Mouse (Mus musculus): ENCODE measurements around the gene Idh3g. TPM values are rescaled to one million over a fixed set of nuclear protein-coding genes. Genes with fewer than 3 reads are reported as not detected.
"Not testable (repeated sequence)": the region's sequence is repeated elsewhere in the genome, so short reads cannot be mapped to it uniquely, and the experiment has no call there.

Gene Idh3g
- polyA plus RNA-seq, 1 experiment from 2014 or later: 117 TPM

DNA sequence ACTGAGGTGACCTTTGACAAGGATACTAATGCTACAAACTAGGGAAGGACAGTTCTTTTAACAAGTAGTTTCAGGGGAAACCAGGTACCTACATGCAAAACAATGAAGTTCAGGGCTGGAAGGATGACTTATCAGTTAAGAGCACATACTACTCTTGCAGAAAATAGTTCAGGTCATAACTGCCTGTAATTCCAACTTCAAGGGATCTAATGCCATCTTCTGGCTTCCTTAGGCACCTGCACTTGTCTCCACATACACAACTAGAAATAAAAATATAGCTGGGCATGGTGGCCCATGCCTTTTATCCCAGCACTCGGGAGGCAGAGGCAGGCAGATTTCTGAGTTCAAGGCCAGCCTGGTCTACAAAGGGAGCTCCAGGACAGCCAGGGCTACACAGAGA, 37.7 kb downstream of the Idh3g start:
- H3K4me2 ChIP-seq: no peak overlapping the region
- no peak overlapping the region for H3K9ac ChIP-seq
- WGBS (ENCODE audit: insufficient replicate concordance): 76% methylated on average over 1 of the region's 1 CpGs
- H3K4me1 ChIP-seq (replicated peaks): no peaks in the 10 kb centered on the region
- H3K36me3 ChIP-seq (replicated peaks): no peaks in the 10 kb centered on the region
- H3K27ac ChIP-seq (replicated peaks): no peak overlapping the region
- no peaks in the 10 kb centered on the region for H3K27me3 ChIP-seq
- H3K9me3 ChIP-seq (replicated peaks): no peaks in the 10 kb centered on the region
- no peak for ATAC-seq (ENCODE audit: insufficient read depth)
- no peak overlapping the region for H3K4me3 ChIP-seq (replicated peaks)

DNA sequence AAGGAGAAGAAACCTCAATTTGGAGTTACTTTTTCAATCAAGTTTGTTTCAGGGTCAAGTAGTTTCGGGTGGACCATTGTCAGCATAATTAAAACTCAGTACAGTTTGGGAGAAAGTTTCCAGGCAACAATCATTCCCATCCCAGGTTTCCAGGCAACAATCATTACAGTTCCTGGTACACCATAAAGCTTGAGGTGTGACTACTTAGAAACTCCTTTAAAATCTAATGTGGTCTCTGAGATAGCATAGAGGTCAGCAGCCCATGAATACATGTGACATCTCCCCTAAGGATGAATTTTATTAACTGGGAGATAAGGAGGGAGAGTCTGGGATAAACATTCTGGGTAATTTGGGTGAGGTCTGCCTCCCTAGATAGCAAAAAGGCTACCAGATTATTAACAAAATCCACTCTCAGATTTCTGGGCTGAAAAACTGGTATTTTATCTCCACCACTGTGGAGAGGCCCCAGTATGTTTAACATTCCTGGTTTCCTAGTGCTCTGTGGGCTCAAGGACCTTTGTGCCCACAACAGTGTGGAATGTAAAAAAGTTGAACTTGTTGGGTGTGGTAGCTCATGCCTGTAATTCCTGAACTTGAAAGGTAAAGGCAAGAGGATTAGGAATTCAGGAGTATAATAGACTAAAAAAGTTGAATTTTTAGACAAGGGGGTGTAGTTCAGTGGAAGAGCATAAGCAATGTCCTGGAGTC, 41.8 kb downstream of the Idh3g start:
- WGBS (ENCODE audit: insufficient replicate concordance): 74% methylated on average over 1 of the region's 1 CpGs
- H3K27me3 ChIP-seq: no peaks in the 10 kb centered on the region
- no peak for ATAC-seq (ENCODE audit: insufficient read depth)

DNA sequence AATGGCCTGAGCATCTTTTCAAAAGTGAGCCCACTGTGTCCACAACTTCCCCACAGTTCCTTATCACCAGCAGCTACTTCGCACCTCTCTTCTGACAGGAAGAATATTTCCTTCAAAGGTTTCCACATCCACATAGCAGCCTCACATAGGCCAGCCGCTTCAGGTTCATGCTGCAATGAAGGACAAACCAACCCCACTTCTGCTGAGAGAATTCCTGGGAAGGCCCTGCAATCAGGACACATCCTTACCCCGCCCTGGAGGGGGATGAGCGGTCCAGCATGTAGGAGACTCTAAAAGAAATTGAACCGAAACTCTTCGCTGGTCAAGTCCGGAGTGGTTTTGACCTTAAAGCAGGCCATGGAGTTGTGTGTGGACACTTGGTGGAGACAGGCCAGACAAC, 46.9 kb downstream of the Idh3g start:
- not testable (repeated sequence) for H3K4me3 ChIP-seq (replicated peaks); H3K9me3 ChIP-seq (replicated peaks); H3K27me3 ChIP-seq; ATAC-seq (ENCODE audit: insufficient read depth); H3K9ac ChIP-seq; H3K4me2 ChIP-seq; H3K36me3 ChIP-seq (replicated peaks); H3K4me1 ChIP-seq (replicated peaks); H3K27ac ChIP-seq (replicated peaks)
- WGBS (ENCODE audit: insufficient replicate concordance): 72% methylated on average over 7 of the region's 7 CpGs

More for the DNA sequence above, 41.8 kb downstream of the Idh3g start:
- H3K4me1 ChIP-seq (replicated peaks): no peaks in the 10 kb centered on the region
- no peaks in the 10 kb centered on the region for H3K36me3 ChIP-seq (replicated peaks)
- H3K4me3 ChIP-seq (replicated peaks): no peak overlapping the region
- H3K4me2 ChIP-seq: no peak overlapping the region
- no peak overlapping the region for H3K9ac ChIP-seq
- H3K9me3 ChIP-seq (replicated peaks): no peaks in the 10 kb centered on the region
- H3K27ac ChIP-seq (replicated peaks): no peak overlapping the region

DNA sequence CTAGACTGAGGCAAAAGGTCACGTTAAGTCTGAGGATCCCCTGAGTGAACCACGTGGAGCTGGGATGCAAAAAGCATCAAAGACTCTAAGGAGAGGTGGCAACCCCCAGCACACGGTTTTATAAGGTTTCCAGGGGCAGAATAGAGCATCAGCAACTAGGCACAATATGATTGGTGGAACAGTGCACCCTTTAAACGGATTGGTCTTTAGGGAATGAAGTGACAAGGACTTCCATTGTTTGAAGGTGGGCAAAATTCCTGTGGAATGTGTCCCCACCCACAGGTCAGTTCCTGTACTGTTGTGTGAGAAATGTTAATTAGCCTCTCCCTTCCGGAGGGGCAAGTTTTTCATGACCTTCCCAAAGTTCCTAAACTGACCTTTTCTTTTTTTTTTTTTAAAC, 47.5 kb downstream of the Idh3g start:
- Histone ChIP-seq H3K4me1 (replicated peaks) (no peaks in the 10 kb centered on the region), H3K4me2 (no peak overlapping the region), H3K9me3 (replicated peaks) (no peaks in the 10 kb centered on the region), H3K27ac (replicated peaks) (no peak overlapping the region), H3K4me3 (replicated peaks) (no peak overlapping the region), H3K36me3 (replicated peaks) (no peaks in the 10 kb centered on the region), H3K9ac (no peak overlapping the region), H3K27me3 (no peaks in the 10 kb centered on the region)
- 52% methylated on average over 5 of the region's 5 CpGs for WGBS (ENCODE audit: insufficient replicate concordance)
- ATAC-seq (ENCODE audit: insufficient read depth): no peak

DNA sequence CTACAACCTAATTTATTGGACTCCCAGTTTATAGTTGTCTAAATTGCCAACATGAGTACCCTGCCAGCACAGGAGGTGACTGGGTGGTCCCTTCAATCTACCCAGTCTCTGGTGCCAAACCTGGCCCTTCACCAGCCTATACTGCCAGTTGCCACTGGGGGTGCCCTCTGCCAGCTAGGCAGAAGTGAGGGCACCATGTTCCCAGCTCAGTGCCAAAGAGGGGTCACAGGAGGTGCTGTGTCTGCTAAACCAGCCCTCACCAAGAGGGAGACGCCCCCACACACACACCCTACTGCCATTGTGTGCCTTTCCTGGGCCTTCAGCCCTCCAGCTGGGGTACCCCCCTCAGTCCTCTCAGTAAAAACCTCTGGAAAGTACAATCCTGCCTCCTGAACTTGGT, 48.5 kb downstream of the Idh3g start:
- H3K4me2 ChIP-seq: no peak overlapping the region
- H3K4me1 ChIP-seq (replicated peaks): no peaks in the 10 kb centered on the region
- H3K4me3 ChIP-seq (replicated peaks): no peak overlapping the region
- no peak overlapping the region for H3K9ac ChIP-seq
- WGBS (ENCODE audit: insufficient replicate concordance): 55% methylated on average over 1 of the region's 1 CpGs
- no peaks in the 10 kb centered on the region for H3K9me3 ChIP-seq (replicated peaks)
- no peak overlapping the region for H3K27ac ChIP-seq (replicated peaks)
- H3K27me3 ChIP-seq: no peaks in the 10 kb centered on the region
- no peak for ATAC-seq (ENCODE audit: insufficient read depth)
- H3K36me3 ChIP-seq (replicated peaks): no peaks in the 10 kb centered on the region

DNA sequence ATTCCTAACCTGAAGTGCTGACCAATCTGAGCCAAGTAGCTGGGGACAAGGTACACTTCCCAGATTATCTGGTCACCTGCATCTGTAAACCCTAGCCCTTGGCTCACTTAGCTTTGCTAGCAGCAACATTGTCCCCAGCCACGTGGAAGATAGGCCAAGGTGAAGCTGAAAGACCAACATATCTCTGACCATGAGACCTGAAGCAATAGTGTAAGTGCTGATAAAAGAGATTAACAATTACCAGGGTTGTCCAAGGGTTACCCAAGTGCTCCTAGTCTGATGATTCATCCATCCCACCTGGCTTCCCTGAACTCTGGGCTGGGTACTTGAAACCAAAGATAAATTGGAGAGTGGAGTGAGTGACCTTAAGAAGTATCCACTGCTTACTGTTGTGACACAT, 55.8 kb downstream of the Idh3g start:
- no peak for ATAC-seq (ENCODE audit: insufficient read depth)
- Histone ChIP-seq H3K9ac (no peak overlapping the region), H3K4me2 (no peak overlapping the region), H3K36me3 (replicated peaks) (no peaks in the 10 kb centered on the region), H3K27me3 (no peaks in the 10 kb centered on the region), H3K4me1 (replicated peaks) (no peaks in the 10 kb centered on the region), H3K9me3 (replicated peaks) (no peaks in the 10 kb centered on the region), H3K4me3 (replicated peaks) (no peak overlapping the region), H3K27ac (replicated peaks) (no peak overlapping the region)
- WGBS (ENCODE audit: insufficient replicate concordance): 23% methylated on average over 1 of the region's 1 CpGs

Other genes with a start within 250 kb of the Idh3g start
- gene Dusp9, start 147.5 kb downstream of the Idh3g start, polyA plus RNA-seq (2015; fragmentation: Nextera tagmentation; extraction: Ambion mirVana): 30.5 and 33.9 TPM in 2 replicates
- 0.94 and 1.1 TPM in 2 replicates for gene Pnck, start 126.8 kb downstream of the Idh3g start, polyA plus RNA-seq (2015; fragmentation: Nextera tagmentation; extraction: Ambion mirVana)
- 0.33 and 0.51 TPM in 2 replicates for gene Slc6a8, start 113.7 kb downstream of the Idh3g start, polyA plus RNA-seq (2015; fragmentation: Nextera tagmentation; extraction: Ambion mirVana)
- gene Bcap31, start 70.7 kb downstream of the Idh3g start, polyA plus RNA-seq (2015; fragmentation: Nextera tagmentation; extraction: Ambion mirVana): 127 and 137 TPM in 2 replicates
- 9.5 and 10.0 TPM in 2 replicates for gene Abcd1, start 70.3 kb downstream of the Idh3g start, polyA plus RNA-seq (2015; fragmentation: Nextera tagmentation; extraction: Ambion mirVana)
- 0.29 and 0.45 TPM in 2 replicates for gene Plxnb3, start 29.8 kb downstream of the Idh3g start, polyA plus RNA-seq (2015; fragmentation: Nextera tagmentation; extraction: Ambion mirVana)
- 1.9 and 2.9 TPM in 2 replicates for gene Srpk3, start 12.5 kb downstream of the Idh3g start, polyA plus RNA-seq (2015; fragmentation: Nextera tagmentation; extraction: Ambion mirVana)
- 162 and 163 TPM in 2 replicates for gene Ssr4, start 131 bp upstream of the Idh3g start, polyA plus RNA-seq (2015; fragmentation: Nextera tagmentation; extraction: Ambion mirVana)
- gene Pdzd4, start 38.1 kb upstream of the Idh3g start, polyA plus RNA-seq (2015; fragmentation: Nextera tagmentation; extraction: Ambion mirVana): 0.07 and 0.08 TPM in 2 replicates
- gene Avpr2, start 105.2 kb upstream of the Idh3g start, polyA plus RNA-seq (2015; fragmentation: Nextera tagmentation; extraction: Ambion mirVana): 0.05 and 0.10 TPM in 2 replicates
- 0.21 and 0.26 TPM in 2 replicates for gene L1cam, start 109.2 kb upstream of the Idh3g start, polyA plus RNA-seq (2015; fragmentation: Nextera tagmentation; extraction: Ambion mirVana)
- 6.4 and 7.7 TPM in 2 replicates for gene Arhgap4, start 135.0 kb upstream of the Idh3g start, polyA plus RNA-seq (2015; fragmentation: Nextera tagmentation; extraction: Ambion mirVana)
- 72.4 and 79.2 TPM in 2 replicates for gene Naa10, start 135.0 kb upstream of the Idh3g start, polyA plus RNA-seq (2015; fragmentation: Nextera tagmentation; extraction: Ambion mirVana)
- 19.6 and 22.6 TPM in 2 replicates for gene Renbp, start 144.0 kb upstream of the Idh3g start, polyA plus RNA-seq (2015; fragmentation: Nextera tagmentation; extraction: Ambion mirVana)
- gene Hcfc1, start 179.5 kb upstream of the Idh3g start, polyA plus RNA-seq (2015; fragmentation: Nextera tagmentation; extraction: Ambion mirVana): 29.6 and 30.7 TPM in 2 replicates
- 23.0 and 24.5 TPM in 2 replicates for gene Irak1, start 237.0 kb upstream of the Idh3g start, polyA plus RNA-seq (2015; fragmentation: Nextera tagmentation; extraction: Ambion mirVana)

Data from liver, embryonic 15.5 days (tissue).